Mouse (Mus musculus) midbrain, embryonic 16.5 days (tissue): Measurements from ENCODE around the gene Sgf29. TPM values are rescaled to one million over a fixed set of nuclear protein-coding genes. Genes with fewer than 3 reads are reported as not detected.

Source experiments
- ATAC-seq: fragments of 200-750 bp; cut with Nextera tagmentation; 2 replicates; pipeline ENCODE4 v1.8.0; 2017; ENCODE audit warnings: moderate TSS enrichment
- H3K27ac ChIP-seq: fragments of 300-500 bp; sonication (generic); 2 replicates; pipeline ENCODE4 v1.5.1; 2014; ENCODE audit warnings: mild to moderate bottlenecking, low read length, mixed read lengths
- H3K27me3 ChIP-seq: fragments of 300-500 bp; sonication (generic); 2 replicates; pipeline ENCODE4 v1.6.1; 2014; ENCODE audit warnings: low read depth, low read length, mixed read lengths; ENCODE audit not compliant: control insufficient read depth, insufficient read depth
- H3K36me3 ChIP-seq: fragments of 300-500 bp; sonication (generic); 2 replicates; pipeline ENCODE4 v1.6.1; 2014; ENCODE audit warnings: mild to moderate bottlenecking, low read length, moderate library complexity, mixed read lengths; ENCODE audit not compliant: control insufficient read depth, insufficient read depth
- H3K4me1 ChIP-seq: fragments of 300-500 bp; sonication (generic); 2 replicates; pipeline ENCODE4 v1.6.1; 2014; ENCODE audit warnings: mild to moderate bottlenecking, low read length, mixed read lengths; ENCODE audit not compliant: control insufficient read depth, insufficient read depth
- H3K4me2 ChIP-seq: fragments of 300-500 bp; sonication (generic); 2 replicates; pipeline ENCODE4 v1.6.1; 2014; ENCODE audit warnings: mild to moderate bottlenecking, low read length, mixed read lengths
- H3K4me3 ChIP-seq: fragments of 300-500 bp; sonication (generic); 2 replicates; pipeline ENCODE4 v1.5.1; 2014; ENCODE audit warnings: low read depth, mild to moderate bottlenecking, low read length, moderate library complexity, mixed read lengths
- H3K9ac ChIP-seq: fragments of 300-500 bp; sonication (generic); 2 replicates; pipeline ENCODE4 v1.6.1; 2014; ENCODE audit warnings: low read depth, low read length, mixed read lengths
- H3K9me3 ChIP-seq: fragments of 300-500 bp; sonication (generic); replicated peaks from 2 replicates; pipeline ENCODE4 v1.6.1; 2014; ENCODE audit warnings: mild to moderate bottlenecking, low read length, mixed read lengths; ENCODE audit not compliant: control insufficient read depth, poor library complexity, severe bottlenecking
- WGBS: fragments of 180-500 bp; shearing (Covaris S2); extraction: QIAGEN DNeasy Blood & Tissue Kit; methylation state at CpG from one replicate; pipeline ENCODE4 v1.1.7; 2014; 5-methylcytosine and 5-hydroxymethylcytosine counted together
- polyA plus RNA-seq: library from polyadenylated mRNA; unstranded; fragments of >200 nt; fragmentation: Nextera tagmentation; extraction: Ambion mirVana; gene quantifications from 2 replicates; pipeline ENCODE4 v1.2.1, GENCODE M21; 2015

Sgf29 gene
- polyA plus RNA-seq, 1 experiment from 2014 or later = 56.9 TPM

DNA sequence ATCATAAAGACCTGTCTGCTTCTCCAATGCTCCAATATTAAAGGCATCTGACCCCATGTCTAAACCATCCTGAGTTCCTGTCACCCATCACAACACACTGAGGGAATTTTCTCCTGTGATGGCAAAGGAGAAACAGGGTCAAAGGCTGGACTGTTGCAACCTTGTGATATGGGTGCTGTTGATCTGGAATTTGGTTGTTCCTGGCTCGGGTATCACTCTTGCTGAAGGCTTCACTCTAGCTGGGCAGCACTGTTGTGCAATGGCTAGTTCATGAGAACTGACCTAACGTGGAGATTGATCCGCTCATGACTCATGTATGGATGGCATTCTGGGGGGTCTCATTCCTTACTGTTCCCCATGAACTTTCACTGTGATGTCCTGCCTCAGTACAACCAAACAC is 39.9 kb downstream of the Sgf29 start:
- Histone ChIP-seq H3K27me3 (no peaks in the 10 kb centered on the region), H3K27ac (no peak overlapping the region), H3K4me2 (no peak overlapping the region), H3K4me1 (peaks cover 6% of the 10 kb centered on the region; the same call in 1 of the 2 replicates), H3K36me3 (peaks cover 17% of the 10 kb centered on the region), H3K9ac (no peak overlapping the region), H3K9me3 (no peaks in the 10 kb centered on the region), H3K4me3 (no peak overlapping the region)
- WGBS = 87% methylated on average over 3 of the region's 3 CpGs
- no peak for ATAC-seq

DNA sequence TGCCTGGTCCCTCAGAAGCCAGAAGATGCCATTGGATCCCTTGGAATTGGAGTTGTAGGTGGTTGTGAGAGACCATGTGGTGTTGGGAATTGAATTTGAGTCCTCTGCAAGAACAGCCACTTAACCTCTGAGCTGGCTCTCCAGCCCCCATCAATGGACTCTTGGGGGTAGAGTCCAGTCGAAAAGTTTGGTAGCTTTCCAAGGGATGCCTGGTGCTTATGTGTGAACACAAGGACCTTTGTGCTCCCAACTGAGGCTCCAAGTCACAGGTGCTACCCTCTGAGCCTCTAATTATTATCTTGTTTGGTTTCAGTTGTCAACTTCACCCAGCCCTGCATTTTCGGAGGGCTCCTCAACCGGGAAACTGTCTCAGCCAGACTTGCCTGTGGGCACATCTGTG is 41.6 kb downstream of the Sgf29 start:
- H3K4me3 ChIP-seq = no peak overlapping the region
- no peak for ATAC-seq
- H3K4me2 ChIP-seq = no peak overlapping the region
- no peaks in the 10 kb centered on the region for H3K9me3 ChIP-seq
- WGBS = 88% methylated on average over 3 of the region's 3 CpGs
- H3K9ac ChIP-seq = no peak overlapping the region
- H3K36me3 ChIP-seq = peaks cover 17% of the 10 kb centered on the region
- peaks cover 11% of the 10 kb centered on the region for H3K4me1 ChIP-seq
- H3K27ac ChIP-seq = no peak overlapping the region
- no peaks in the 10 kb centered on the region for H3K27me3 ChIP-seq

DNA sequence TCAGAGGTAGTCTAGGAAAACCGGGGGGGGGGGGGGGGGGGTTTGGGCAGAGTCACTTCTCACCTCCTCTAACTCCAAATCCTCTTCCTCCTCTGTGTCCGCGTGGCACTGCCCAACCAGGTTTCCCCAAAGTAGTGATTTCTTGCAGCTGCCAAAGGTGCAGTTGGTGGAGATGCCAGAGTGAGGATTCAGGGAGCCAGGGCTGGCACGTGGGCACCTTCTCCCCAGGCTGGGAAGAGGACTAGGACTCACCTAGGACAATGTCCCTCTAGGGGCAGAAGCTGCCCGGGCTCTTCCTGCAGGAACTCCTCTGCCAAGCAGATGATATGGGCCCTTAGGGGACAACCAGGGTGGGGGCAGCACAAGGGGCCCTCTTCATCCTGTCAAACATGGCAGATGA is 42.6 kb downstream of the Sgf29 start:
- no peaks in the 10 kb centered on the region for H3K27me3 ChIP-seq
- no peak overlapping the region for H3K27ac ChIP-seq
- no peak for ATAC-seq
- no peak overlapping the region for H3K4me3 ChIP-seq
- H3K9me3 ChIP-seq = no peaks in the 10 kb centered on the region
- peaks cover 17% of the 10 kb centered on the region for H3K36me3 ChIP-seq
- H3K4me2 ChIP-seq = no peak overlapping the region
- no peak overlapping the region for H3K9ac ChIP-seq
- peaks cover 16% of the 10 kb centered on the region for H3K4me1 ChIP-seq
- 100% methylated on average over 4 of the region's 5 CpGs for WGBS

DNA sequence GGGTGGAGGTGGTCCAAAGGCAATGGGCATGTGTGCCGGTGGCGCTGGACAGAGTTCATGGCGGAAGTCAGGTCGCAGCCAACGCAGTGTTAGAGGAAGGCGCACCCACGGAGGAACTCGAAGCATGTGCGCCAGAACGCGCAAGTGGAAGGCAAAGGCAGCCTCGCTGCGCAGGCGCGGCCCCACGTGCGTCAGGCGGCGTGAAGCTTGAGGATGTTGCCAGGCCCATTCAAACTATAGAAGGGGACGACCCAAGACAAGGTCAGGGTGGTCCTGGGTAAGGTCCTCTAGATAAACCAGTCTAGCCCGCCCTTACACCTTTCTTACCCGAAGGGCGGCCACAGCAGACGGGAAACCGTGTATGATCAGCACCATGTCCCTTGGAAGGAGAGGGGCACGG is 43.3 kb downstream of the Sgf29 start:
- Histone ChIP-seq H3K9ac (no peak overlapping the region), H3K4me2 (no peak overlapping the region), H3K9me3 (no peaks in the 10 kb centered on the region), H3K36me3 (peaks cover 17% of the 10 kb centered on the region), H3K27ac (no peak overlapping the region), H3K4me3 (no peak overlapping the region), H3K4me1 (peaks cover 23% of the 10 kb centered on the region), H3K27me3 (no peaks in the 10 kb centered on the region)
- WGBS = 96% methylated on average over 26 of the region's 26 CpGs
- ATAC-seq = no peak

DNA sequence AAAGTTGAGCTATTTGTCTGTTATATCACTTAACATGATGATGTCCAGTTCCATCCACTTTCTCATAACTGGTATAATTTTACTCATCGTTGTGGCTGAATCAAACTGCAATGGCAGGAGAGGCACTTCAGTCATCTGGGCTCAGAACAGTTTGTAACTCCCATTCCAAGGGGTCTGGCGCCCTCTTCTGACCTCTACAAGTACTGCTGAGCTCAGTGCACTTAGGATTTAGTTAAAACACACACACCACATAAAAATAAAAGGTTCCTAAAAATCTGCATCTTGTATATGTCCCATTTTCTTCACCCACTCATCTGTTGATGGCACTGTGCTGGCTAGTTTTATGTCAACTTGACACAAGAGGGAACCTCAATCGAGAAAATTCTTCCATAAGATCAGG is 44.1 kb downstream of the Sgf29 start:
- Histone ChIP-seq H3K9me3 (no peaks in the 10 kb centered on the region), H3K9ac (no peak overlapping the region), H3K36me3 (peaks cover 20% of the 10 kb centered on the region), H3K27ac (no peak overlapping the region), H3K27me3 (no peaks in the 10 kb centered on the region), H3K4me3 (no peak overlapping the region), H3K4me1 (peaks cover 24% of the 10 kb centered on the region), H3K4me2 (peak overlapping the region; percentile 26; the same call in 1 of the 2 replicates)
- 30% methylated on average over 3 of the region's 3 CpGs for WGBS
- ATAC-seq = no peak

DNA sequence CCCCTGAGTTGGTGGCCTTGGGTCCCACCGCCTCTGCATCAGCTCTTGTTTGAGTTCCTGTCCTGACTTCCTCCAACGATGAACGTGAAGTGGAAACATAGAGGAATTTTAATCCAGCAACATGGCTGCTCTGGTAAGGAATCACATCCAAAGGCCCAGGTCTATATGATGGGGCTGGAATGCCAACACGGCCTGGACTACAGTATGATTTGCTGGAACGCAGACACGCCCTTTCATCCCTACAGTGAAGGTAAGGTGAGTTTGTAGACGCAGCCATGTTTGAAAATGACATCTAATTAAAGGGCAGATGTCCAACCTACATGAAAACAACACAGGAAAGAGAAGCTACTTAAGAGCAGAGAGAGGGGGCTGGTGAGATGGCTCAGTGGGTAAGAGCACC is 44.7 kb downstream of the Sgf29 start:
- ATAC-seq = no peak
- no peaks in the 10 kb centered on the region for H3K27me3 ChIP-seq
- H3K9me3 ChIP-seq = no peaks in the 10 kb centered on the region
- H3K27ac ChIP-seq = no peak overlapping the region
- no peak overlapping the region for H3K9ac ChIP-seq
- H3K4me3 ChIP-seq = no peak overlapping the region
- 88% methylated on average over 7 of the region's 7 CpGs for WGBS
- H3K4me1 ChIP-seq = peaks cover 24% of the 10 kb centered on the region
- peaks cover 20% of the 10 kb centered on the region for H3K36me3 ChIP-seq
- H3K4me2 ChIP-seq = peak overlapping the region; percentile 26

DNA sequence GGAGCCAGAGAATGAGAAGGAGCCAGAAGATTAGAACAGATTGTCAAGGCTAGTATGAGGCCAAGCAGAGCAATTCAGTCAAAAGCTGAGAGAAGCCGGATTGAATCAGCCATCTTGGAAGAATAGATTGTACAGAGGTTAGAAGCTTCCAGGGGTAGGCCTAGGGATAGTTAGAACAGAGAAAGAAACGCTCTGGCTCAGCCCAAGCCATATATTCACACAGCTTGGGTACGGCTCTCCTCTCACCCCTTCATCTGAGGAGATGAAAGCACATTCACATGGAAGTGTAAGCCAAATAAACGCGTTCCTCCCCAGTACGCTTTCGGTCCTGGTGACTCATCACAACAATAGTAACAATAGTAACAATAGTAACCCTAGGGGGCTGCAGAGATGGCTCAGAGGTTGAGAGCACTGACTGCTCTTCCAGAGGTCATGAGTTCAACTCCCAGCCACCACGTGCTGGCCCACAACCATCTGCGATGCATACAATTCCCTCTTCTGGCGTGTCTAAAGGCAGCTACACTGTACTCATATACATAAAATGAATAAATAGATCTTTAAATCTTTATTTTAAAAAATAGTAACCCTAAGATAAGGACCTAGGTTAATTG is 45.4 kb downstream of the Sgf29 start:
- H3K4me1 ChIP-seq = peaks cover 24% of the 10 kb centered on the region
- no peaks in the 10 kb centered on the region for H3K9me3 ChIP-seq
- peak overlapping the region; percentile 67 for H3K4me2 ChIP-seq
- H3K27ac ChIP-seq = no peak overlapping the region; the same call in 1 of the 2 replicates
- 14% methylated on average over 10 of the region's 10 CpGs for WGBS
- H3K36me3 ChIP-seq = peaks cover 23% of the 10 kb centered on the region
- no peak for ATAC-seq
- H3K9ac ChIP-seq = peak overlapping the region; percentile 60
- H3K27me3 ChIP-seq = no peaks in the 10 kb centered on the region
- peak overlapping the region; percentile 83 for H3K4me3 ChIP-seq

DNA sequence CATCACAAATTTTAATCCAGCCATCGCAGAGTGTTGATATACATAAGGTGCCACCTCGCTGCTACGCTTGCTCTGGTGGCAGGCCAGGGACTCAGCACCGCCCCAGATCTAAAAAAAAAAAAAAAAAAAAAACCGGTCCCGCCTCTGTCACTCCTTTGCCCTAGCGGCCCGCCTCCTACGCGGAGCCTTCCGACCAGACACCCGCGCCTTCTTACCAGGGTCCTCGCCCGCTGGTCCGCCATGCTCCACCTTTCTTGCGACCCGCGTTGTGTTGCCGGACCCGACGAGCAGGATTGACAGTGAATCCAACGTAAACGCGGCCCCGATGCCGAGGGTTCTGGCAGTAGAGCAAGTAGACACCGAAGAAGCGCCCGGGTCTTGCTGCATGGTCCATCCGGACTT is 46.1 kb downstream of the Sgf29 start, which contains the start of gene Bola2:
TSS of gene Bola2 (plus strand) at position 192 of the 402 bp plus-strand sequence.
- Histone ChIP-seq H3K36me3 (peaks cover 28% of the 10 kb centered on the region), H3K4me2 (peak within 1 kb of the TSS; percentile 89), H3K4me3 (peak within 1 kb of the TSS; percentile 83), H3K4me1 (peaks cover 24% of the 10 kb centered on the region), H3K27me3 (no peaks in the 10 kb centered on the region), H3K9me3 (no peaks in the 10 kb centered on the region), H3K9ac (peak within 1 kb of the TSS; percentile 91), H3K27ac (peak within 1 kb of the TSS; percentile 93)
- WGBS = under 1% methylated on average over 31 of the region's 31 CpGs
- ATAC-seq = peak; percentile 49

DNA sequence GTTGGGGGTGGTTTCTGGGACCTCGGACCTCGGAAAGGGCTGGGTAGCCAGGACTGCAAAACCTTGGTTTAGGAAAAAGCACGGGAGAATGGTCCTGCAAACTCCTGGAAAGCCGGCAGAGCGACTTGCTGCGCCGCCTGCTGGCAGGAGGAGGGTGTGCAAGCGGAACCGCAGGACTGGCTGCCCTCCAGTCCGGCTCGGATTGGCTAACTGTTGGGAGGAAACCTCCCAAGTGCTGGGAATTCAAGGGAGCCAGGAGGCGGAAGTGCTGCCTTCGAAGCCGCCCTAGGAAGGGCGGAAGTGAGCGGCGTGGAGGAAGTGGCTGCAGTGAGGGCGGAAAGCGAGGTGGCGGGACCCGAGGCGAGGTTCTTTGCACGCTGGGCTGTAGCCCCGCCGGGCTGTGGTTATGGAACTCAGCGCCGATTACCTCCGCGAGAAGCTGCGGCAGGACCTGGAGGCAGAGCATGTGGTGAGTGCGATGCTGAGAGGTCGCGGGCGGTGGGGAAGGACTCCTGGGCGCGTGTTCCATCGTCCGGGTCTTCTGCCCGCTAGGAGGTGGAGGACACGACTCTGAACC is 46.6 kb downstream of the Sgf29 start, which contains the start of gene Slx1b:
TSS of gene Slx1b (minus strand) at position 154 of the 577 bp plus-strand sequence.
- peak; percentile 95 for ATAC-seq
- H3K4me1 ChIP-seq = peaks cover 24% of the 10 kb centered on the region

More for the DNA sequence above, 46.6 kb downstream of the Sgf29 start, which contains the start of gene Slx1b:
- under 1% methylated on average over 40 of the region's 40 CpGs for WGBS
- peak within 1 kb of the TSS; percentile 93 for H3K27ac ChIP-seq
- H3K27me3 ChIP-seq = no peaks in the 10 kb centered on the region
- peak within 1 kb of the TSS; percentile 91 for H3K9ac ChIP-seq
- peak within 1 kb of the TSS; percentile 83 for H3K4me3 ChIP-seq
- no peaks in the 10 kb centered on the region for H3K9me3 ChIP-seq
- H3K36me3 ChIP-seq = peaks cover 32% of the 10 kb centered on the region
- peak within 1 kb of the TSS; percentile 89 for H3K4me2 ChIP-seq
